Mouse (Mus musculus) ES-Bruce4 (cell line): ENCODE data around the gene 0610030E20Rik.

ENCODE experiments used
- CTCF ChIP-seq: IDR thresholded peaks from one replicate; pipeline ENCODE4 v1.8.1; 2011; ENCODE audit warnings: low read depth, low read length
- EP300 ChIP-seq: IDR thresholded peaks from 2 replicates; pipeline ENCODE4 v1.6.1; 2011; ENCODE audit warnings: low read depth, low read length; ENCODE audit not compliant: insufficient read depth
- POLR2A ChIP-seq: IDR thresholded peaks from one replicate; pipeline ENCODE4 v1.8.1; 2011; ENCODE audit warnings: low read length; ENCODE audit not compliant: insufficient read depth

GRCm38 (mm10) chr6:72401875-72402274, 54.8 kb downstream of the 0610030E20Rik start:
- TF ChIP-seq CTCF (peak; percentile 73), POLR2A (no peak), EP300 (no peak)
